Mouse (Mus musculus): Measurements from ENCODE around the gene Tnnt1. TPM values are rescaled to one million over a fixed set of nuclear protein-coding genes. Genes with fewer than 3 reads are reported as not detected.

Tnnt1 gene
- total RNA-seq, 2 experiments from 2014 or later: 1.5 to 1.9 TPM

GRCm38 (mm10) chr7:4501558-4502397, 14.4 kb downstream of the Tnnt1 start, which contains the start of gene Ppp1r12c:
Gene Ppp1r12c, minus strand, starts transcription at chr7:4501680.
- DNase-seq (ENCODE audit: extremely low spot score in 1 of 2, low spot score in 1 of 2): peak; percentile 95 to 96

- peak; percentile 33 to 46 for DNase-seq (ENCODE audit: extremely low spot score in 1 of 2, low spot score in 1 of 2)
Measured at GRCm38 (mm10) chr7:4500892-4501471, 15.2 kb downstream of the Tnnt1 start.

GRCm38 (mm10) chr7:4499034-4499433, 17.1 kb downstream of the Tnnt1 start:
- DNase-seq (ENCODE audit: extremely low spot score in 1 of 2, low spot score in 1 of 2): no peak

- no peak for DNase-seq (ENCODE audit: extremely low spot score in 1 of 2, low spot score in 1 of 2)
Measured at GRCm38 (mm10) chr7:4498251-4498650, 17.9 kb downstream of the Tnnt1 start.

GRCm38 (mm10) chr7:4497271-4497903, 18.8 kb downstream of the Tnnt1 start:
- no peak for DNase-seq (ENCODE audit: extremely low spot score in 1 of 2, low spot score in 1 of 2)

- no peak for DNase-seq (ENCODE audit: extremely low spot score in 1 of 2, low spot score in 1 of 2)
Measured at GRCm38 (mm10) chr7:4496468-4496867, 19.7 kb downstream of the Tnnt1 start.

GRCm38 (mm10) chr7:4493991-4494390, 22.2 kb downstream of the Tnnt1 start:
- DNase-seq (ENCODE audit: extremely low spot score in 1 of 2, low spot score in 1 of 2): no peak

- DNase-seq (ENCODE audit: extremely low spot score in 1 of 2, low spot score in 1 of 2): no peak
Measured at GRCm38 (mm10) chr7:4492284-4493224, 23.6 kb downstream of the Tnnt1 start.

GRCm38 (mm10) chr7:4491308-4491707, 24.9 kb downstream of the Tnnt1 start:
- DNase-seq (ENCODE audit: extremely low spot score in 1 of 2, low spot score in 1 of 2): no peak

- no peak for DNase-seq (ENCODE audit: extremely low spot score in 1 of 2, low spot score in 1 of 2)
Measured at GRCm38 (mm10) chr7:4482281-4482680, 33.9 kb downstream of the Tnnt1 start.

GRCm38 (mm10) chr7:4479674-4480073, 36.5 kb downstream of the Tnnt1 start:
- no peak for DNase-seq (ENCODE audit: extremely low spot score in 1 of 2, low spot score in 1 of 2)

- no peak for DNase-seq (ENCODE audit: extremely low spot score in 1 of 2, low spot score in 1 of 2)
Measured at GRCm38 (mm10) chr7:4478796-4479291, 37.3 kb downstream of the Tnnt1 start.

GRCm38 (mm10) chr7:4478021-4478795, 38.0 kb downstream of the Tnnt1 start:
- peak in 1 of 2 experiments; percentile 42 for DNase-seq (ENCODE audit: extremely low spot score in 1 of 2, low spot score in 1 of 2)

GRCm38 (mm10) chr7:4473940-4474339, 42.2 kb downstream of the Tnnt1 start:
- no peak for DNase-seq (ENCODE audit: extremely low spot score in 1 of 2, low spot score in 1 of 2)

GRCm38 (mm10) chr7:4471179-4471555, 45.0 kb downstream of the Tnnt1 start:
- peak; percentile 80 to 91 for DNase-seq (ENCODE audit: extremely low spot score in 1 of 2, low spot score in 1 of 2)

GRCm38 (mm10) chr7:4470275-4471178, 45.7 kb downstream of the Tnnt1 start:
- peak in 1 of 2 experiments; percentile 43 for DNase-seq (ENCODE audit: extremely low spot score in 1 of 2, low spot score in 1 of 2)

- no peak for DNase-seq (ENCODE audit: extremely low spot score in 1 of 2, low spot score in 1 of 2)
Measured at GRCm38 (mm10) chr7:4467801-4468200, 48.4 kb downstream of the Tnnt1 start.

- no peak for DNase-seq (ENCODE audit: extremely low spot score in 1 of 2, low spot score in 1 of 2)
Measured at GRCm38 (mm10) chr7:4464194-4464824, 51.9 kb downstream of the Tnnt1 start.
